Mouse (Mus musculus): ENCODE data around the gene Btla.

Btla gene

GRCm38 (mm10) chr16:45223648-45224388 is at the start of gene Btla:
Gene Btla (plus strand): TSS chr16:45224315.
- no peak for DNase-seq (ENCODE audit: low read depth, low spot score)

GRCm38 (mm10) chr16:45178552-45178951 is 45.6 kb upstream of the Btla start:
- DNase-seq (ENCODE audit: low read depth, low spot score): no peak

GRCm38 (mm10) chr16:45181824-45182223 is 42.3 kb upstream of the Btla start:
- DNase-seq (ENCODE audit: low read depth, low spot score): no peak

- DNase-seq (ENCODE audit: low read depth, low spot score): peak; percentile 55
Measured at GRCm38 (mm10) chr16:45192613-45193012, 31.5 kb upstream of the Btla start.

GRCm38 (mm10) chr16:45196816-45197215 is 27.3 kb upstream of the Btla start:
- peak; percentile 60 for DNase-seq (ENCODE audit: low read depth, low spot score)

GRCm38 (mm10) chr16:45201395-45201794 is 22.7 kb upstream of the Btla start:
- DNase-seq (ENCODE audit: low read depth, low spot score): no peak

GRCm38 (mm10) chr16:45204438-45204837 is 19.7 kb upstream of the Btla start:
- no peak for DNase-seq (ENCODE audit: low read depth, low spot score)

GRCm38 (mm10) chr16:45204859-45205670 is 19.1 kb upstream of the Btla start:
- DNase-seq (ENCODE audit: low read depth, low spot score): no peak

- DNase-seq (ENCODE audit: low read depth, low spot score): no peak
Measured at GRCm38 (mm10) chr16:45222016-45222415, 2.1 kb upstream of the Btla start.

- DNase-seq (ENCODE audit: low read depth, low spot score): no peak
Measured at GRCm38 (mm10) chr16:45222771-45223170, 1.3 kb upstream of the Btla start.

GRCm38 (mm10) chr16:45224431-45225008 is 405 bp downstream of the Btla start:
- DNase-seq (ENCODE audit: low read depth, low spot score): no peak

GRCm38 (mm10) chr16:45227002-45227401 is 2.9 kb downstream of the Btla start:
- DNase-seq (ENCODE audit: low read depth, low spot score): no peak

GRCm38 (mm10) chr16:45231296-45231695 is 7.2 kb downstream of the Btla start:
- DNase-seq (ENCODE audit: low read depth, low spot score): no peak

GRCm38 (mm10) chr16:45233007-45233406 is 8.9 kb downstream of the Btla start:
- no peak for DNase-seq (ENCODE audit: low read depth, low spot score)

- DNase-seq (ENCODE audit: low read depth, low spot score): no peak
Measured at GRCm38 (mm10) chr16:45242700-45243099, 18.6 kb downstream of the Btla start.

- peak; percentile 47 for DNase-seq (ENCODE audit: low read depth, low spot score)
Measured at GRCm38 (mm10) chr16:45244930-45245472, 20.9 kb downstream of the Btla start.

- DNase-seq (ENCODE audit: low read depth, low spot score): no peak
Measured at GRCm38 (mm10) chr16:45249761-45250160, 25.6 kb downstream of the Btla start.

GRCm38 (mm10) chr16:45250317-45250716 is 26.2 kb downstream of the Btla start:
- peak; percentile 28 for DNase-seq (ENCODE audit: low read depth, low spot score)

- peak; percentile 33 for DNase-seq (ENCODE audit: low read depth, low spot score)
Measured at GRCm38 (mm10) chr16:45251773-45252413, 27.8 kb downstream of the Btla start.

- no peak for DNase-seq (ENCODE audit: low read depth, low spot score)
Measured at GRCm38 (mm10) chr16:45255183-45255861, 31.2 kb downstream of the Btla start.

- DNase-seq (ENCODE audit: low read depth, low spot score): peak; percentile 55
Measured at GRCm38 (mm10) chr16:45256895-45257294, 32.8 kb downstream of the Btla start.

Data from telencephalon, adult 2 months (tissue).